Mouse (Mus musculus): Measurements from ENCODE around the gene Prdm1. TPM values are rescaled to one million over a fixed set of nuclear protein-coding genes. Genes with fewer than 3 reads are reported as not detected.

The Prdm1 gene
- total and polyA plus RNA-seq, 2 experiments: 0.18 to 0.28 TPM

DNA sequence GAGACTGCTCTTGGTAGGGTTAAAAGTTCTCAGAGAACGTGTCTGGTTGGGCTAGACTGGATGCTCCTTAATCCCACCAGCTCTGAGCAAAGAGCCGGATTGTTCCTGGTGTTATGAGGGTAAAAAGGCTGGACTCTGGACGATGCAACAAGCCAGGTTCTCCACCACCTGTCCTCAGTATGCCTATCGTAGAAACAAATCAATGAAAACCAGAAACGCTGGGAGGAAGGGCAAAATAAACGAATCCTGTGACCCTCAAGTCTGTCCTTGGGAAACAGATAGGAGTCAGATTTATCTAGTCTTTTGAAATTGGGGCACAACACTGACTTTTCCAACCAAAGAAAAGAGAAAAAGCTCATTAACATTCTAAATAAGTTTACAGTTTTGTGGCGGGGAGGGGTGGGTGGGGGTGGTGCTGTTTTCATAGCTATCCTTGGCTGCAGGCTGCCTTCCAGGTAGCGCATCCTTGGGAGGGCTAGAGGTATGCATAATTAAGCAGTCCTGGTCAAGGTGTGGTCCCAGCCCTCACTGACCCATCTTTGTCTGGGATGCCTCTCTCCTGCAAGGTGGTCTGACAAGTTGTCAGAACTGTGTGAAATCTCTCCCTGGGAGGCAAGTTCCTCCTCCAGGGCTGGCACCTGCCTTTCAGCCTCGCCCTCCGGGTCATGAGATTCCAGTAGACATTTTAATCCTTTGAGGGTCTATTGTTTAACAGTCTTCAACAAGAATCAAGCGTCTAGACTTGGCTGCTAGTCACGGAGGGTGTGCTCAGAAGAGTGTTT, 136.6 kb downstream of the Prdm1 start:
- Histone ChIP-seq H3K4me3 (ENCODE audit: insufficient read depth, low read depth, low read length) (no peak overlapping the region), H3K36me3 (ENCODE audit: control insufficient read depth, insufficient read depth, low read length) (no peaks in the 10 kb centered on the region), H3K27me3 (ENCODE audit: control insufficient read depth, insufficient read depth, low read length) (no peaks in the 10 kb centered on the region), H3K79me2 (ENCODE audit: control insufficient read depth, insufficient read depth, low read length) (no peaks in the 10 kb centered on the region), H3K27ac (replicated peaks; ENCODE audit: insufficient read depth, low read depth, low read length) (no peak overlapping the region), H3K4me1 (ENCODE audit: control insufficient read depth, insufficient read depth, low read length) (no peaks in the 10 kb centered on the region), H3K9ac (ENCODE audit: low read depth, low read length) (no peak overlapping the region)
- no peak for DNase-seq (ENCODE audit: extremely low read depth, low read depth, low spot score)
- 41% methylated on average over 12 of the region's 12 CpGs for WGBS
- TF ChIP-seq CTCF (IDR thresholded peaks at IDR 0.05; ENCODE audit: low read depth, low read length) (no peak), POLR2A (IDR thresholded peaks at IDR 0.05; ENCODE audit: extremely low read depth, insufficient read depth, low read length) (no peak)

DNA sequence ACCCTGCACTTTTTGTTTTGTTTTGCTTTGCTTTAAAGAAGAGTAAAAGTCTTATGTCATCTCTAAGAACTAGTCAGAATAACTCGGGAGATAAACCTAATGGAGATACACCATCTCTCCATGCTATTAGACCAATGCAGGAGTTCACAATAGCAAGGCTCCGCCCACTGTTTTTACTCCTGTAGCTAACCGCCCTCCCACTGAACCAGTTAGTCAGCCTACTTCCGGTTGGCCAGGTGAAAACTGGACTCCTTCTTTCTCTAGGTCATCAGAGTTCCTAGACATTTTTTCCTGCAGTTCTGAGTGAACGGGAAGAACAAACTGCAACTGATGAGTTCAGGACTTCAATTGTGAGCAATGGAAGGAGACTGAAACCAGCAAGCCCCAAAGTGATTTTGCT, 138.0 kb downstream of the Prdm1 start:
- no peak overlapping the region for H3K9ac ChIP-seq (ENCODE audit: low read depth, low read length)
- no peak overlapping the region for H3K4me3 ChIP-seq (ENCODE audit: insufficient read depth, low read depth, low read length)
- no peak for DNase-seq (ENCODE audit: extremely low read depth, low read depth, low spot score)
- H3K27me3 ChIP-seq (ENCODE audit: control insufficient read depth, insufficient read depth, low read length): no peaks in the 10 kb centered on the region
- no peaks in the 10 kb centered on the region for H3K4me1 ChIP-seq (ENCODE audit: control insufficient read depth, insufficient read depth, low read length)
- TF ChIP-seq CTCF (IDR thresholded peaks at IDR 0.05; ENCODE audit: low read depth, low read length): no peak
- TF ChIP-seq POLR2A (IDR thresholded peaks at IDR 0.05; ENCODE audit: extremely low read depth, insufficient read depth, low read length): no peak
- WGBS: 77% methylated on average over 5 of the region's 5 CpGs
- no peaks in the 10 kb centered on the region for H3K79me2 ChIP-seq (ENCODE audit: control insufficient read depth, insufficient read depth, low read length)
- H3K36me3 ChIP-seq (ENCODE audit: control insufficient read depth, insufficient read depth, low read length): no peaks in the 10 kb centered on the region
- no peak overlapping the region for H3K27ac ChIP-seq (replicated peaks; ENCODE audit: insufficient read depth, low read depth, low read length)

DNA sequence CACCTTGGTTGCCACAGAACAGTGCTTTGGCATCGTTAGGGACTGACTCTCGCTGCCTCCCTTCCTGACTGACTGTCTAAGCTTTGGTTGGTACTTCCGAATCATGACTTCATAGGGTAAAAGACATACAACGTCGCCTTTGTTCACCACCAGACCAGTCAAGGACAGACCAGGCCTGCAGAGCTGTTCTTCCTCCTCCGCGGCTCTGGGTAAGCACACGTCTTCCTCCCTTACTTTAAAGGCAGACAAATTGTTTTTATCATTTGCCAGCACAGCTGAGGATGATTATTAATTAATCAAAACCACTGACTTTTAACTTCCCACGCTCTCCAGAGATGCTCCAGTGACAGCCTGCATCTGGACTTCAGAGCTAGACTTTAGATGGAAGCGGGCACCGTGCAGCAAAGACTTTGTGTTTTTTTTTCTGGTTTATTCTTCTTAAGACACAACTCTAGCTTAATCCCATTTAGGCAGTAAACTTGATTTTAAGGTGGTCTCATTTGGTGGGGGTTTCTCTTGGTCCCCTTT, 139.5 kb downstream of the Prdm1 start:
- Histone ChIP-seq H3K36me3 (ENCODE audit: control insufficient read depth, insufficient read depth, low read length) (no peaks in the 10 kb centered on the region), H3K9ac (ENCODE audit: low read depth, low read length) (no peak overlapping the region), H3K27me3 (ENCODE audit: control insufficient read depth, insufficient read depth, low read length) (no peaks in the 10 kb centered on the region), H3K4me1 (ENCODE audit: control insufficient read depth, insufficient read depth, low read length) (no peaks in the 10 kb centered on the region), H3K27ac (replicated peaks; ENCODE audit: insufficient read depth, low read depth, low read length) (no peak overlapping the region), H3K4me3 (ENCODE audit: insufficient read depth, low read depth, low read length) (no peak overlapping the region), H3K79me2 (ENCODE audit: control insufficient read depth, insufficient read depth, low read length) (no peaks in the 10 kb centered on the region)
- DNase-seq (ENCODE audit: extremely low read depth, low read depth, low spot score): no peak
- no peak for TF ChIP-seq CTCF (IDR thresholded peaks at IDR 0.05; ENCODE audit: low read depth, low read length)
- TF ChIP-seq POLR2A (IDR thresholded peaks at IDR 0.05; ENCODE audit: extremely low read depth, insufficient read depth, low read length): no peak
- 86% methylated on average over 11 of the region's 11 CpGs for WGBS

Measured in liver, adult 2 months (tissue).